Mouse (Mus musculus) lung, embryonic 15.5 days (tissue): ENCODE measurements around the gene Aoc1. TPM values are rescaled to one million over a fixed set of nuclear protein-coding genes. Genes with fewer than 3 reads are reported as not detected.
"Not testable (repeated sequence)": the region's sequence is repeated elsewhere in the genome, so short reads cannot be mapped to it uniquely, and the experiment has no call there.

Source experiments
- ATAC-seq: fragments of 200-750 bp; cut with Nextera tagmentation; 2 replicates; pipeline ENCODE4 v1.8.0; 2017; ENCODE audit warnings: moderate number of reproducible peaks, borderline replicate concordance; ENCODE audit not compliant: low FRiP score, low TSS enrichment; ENCODE audit errors: extremely low read depth
- H3K27ac ChIP-seq: fragments of 300-500 bp; sonication (generic); 2 replicates; pipeline ENCODE4 v1.5.1; 2015; ENCODE audit warnings: moderate library complexity, mild to moderate bottlenecking, inconsistent platforms
- H3K27me3 ChIP-seq: fragments of 300-500 bp; sonication (generic); 2 replicates; pipeline ENCODE4 v1.6.1; 2015; ENCODE audit warnings: inconsistent platforms
- H3K36me3 ChIP-seq: fragments of 300-500 bp; sonication (generic); 2 replicates; pipeline ENCODE4 v1.6.1; 2015; ENCODE audit warnings: inconsistent platforms
- H3K4me1 ChIP-seq: fragments of 300-500 bp; sonication (generic); 2 replicates; pipeline ENCODE4 v1.6.1; 2015; ENCODE audit warnings: inconsistent platforms
- H3K4me2 ChIP-seq: fragments of 300-500 bp; sonication (generic); 2 replicates; pipeline ENCODE4 v1.6.1; 2015; ENCODE audit warnings: inconsistent platforms, mild to moderate bottlenecking, moderate library complexity
- H3K4me3 ChIP-seq: fragments of 300-500 bp; sonication (generic); 2 replicates; pipeline ENCODE4 v1.5.1; 2015; ENCODE audit warnings: mild to moderate bottlenecking, inconsistent platforms
- H3K9ac ChIP-seq: fragments of 300-500 bp; sonication (generic); 2 replicates; pipeline ENCODE4 v1.6.1; 2015; ENCODE audit warnings: inconsistent platforms
- H3K9me3 ChIP-seq: fragments of 300-500 bp; sonication (generic); 2 replicates; pipeline ENCODE4 v1.6.1; 2016; ENCODE audit warnings: inconsistent platforms
- WGBS: fragments of 180-500 bp; shearing (Covaris S2); methylation state at CpG from one replicate; pipeline ENCODE4 v1.1.7; 2015; 5-methylcytosine and 5-hydroxymethylcytosine counted together
- polyA plus RNA-seq: library from polyadenylated mRNA; unstranded; fragments of >200 nt; fragmentation: Nextera tagmentation; extraction: Ambion mirVana; gene quantifications from 2 replicates; pipeline ENCODE4 v1.2.1, GENCODE M21; 2015

The Aoc1 gene
- polyA plus RNA-seq, 1 experiment from 2014 or later = 0.11 TPM

GRCm38 (mm10) chr6:48862816-48863215 lies 9.9 kb upstream of the Aoc1 start:
- H3K27me3 ChIP-seq = no peaks in the 10 kb centered on the region
- peaks cover 12% of the 10 kb centered on the region for H3K4me1 ChIP-seq
- 60% methylated on average over 4 of the region's 4 CpGs for WGBS
- H3K27ac ChIP-seq = no peak overlapping the region
- H3K9ac ChIP-seq = no peak overlapping the region
- no peaks in the 10 kb centered on the region for H3K9me3 ChIP-seq
- no peak overlapping the region for H3K4me2 ChIP-seq
- no peak overlapping the region for H3K4me3 ChIP-seq
- H3K36me3 ChIP-seq = no peaks in the 10 kb centered on the region
- ATAC-seq = no peak

- H3K27ac ChIP-seq = no peak overlapping the region
- no peak overlapping the region for H3K4me2 ChIP-seq
- ATAC-seq = no peak
- no peaks in the 10 kb centered on the region for H3K36me3 ChIP-seq
- H3K4me3 ChIP-seq = no peak overlapping the region
- no peaks in the 10 kb centered on the region for H3K27me3 ChIP-seq
- H3K4me1 ChIP-seq = peaks cover 6% of the 10 kb centered on the region; the same call in 1 of the 2 replicates
- no peak overlapping the region for H3K9ac ChIP-seq
- WGBS = 74% methylated on average over 7 of the region's 7 CpGs
- no peaks in the 10 kb centered on the region for H3K9me3 ChIP-seq
These were observed 9.2 kb upstream of the Aoc1 start for GRCm38 (mm10) chr6:48863488-48863887.

GRCm38 (mm10) chr6:48864181-48864580 lies 8.5 kb upstream of the Aoc1 start:
- 39% methylated on average over 3 of the region's 3 CpGs for WGBS
- no peak overlapping the region for H3K4me2 ChIP-seq
- no peak overlapping the region for H3K27ac ChIP-seq
- H3K4me1 ChIP-seq = peaks cover 6% of the 10 kb centered on the region; the same call in 1 of the 2 replicates
- H3K27me3 ChIP-seq = no peaks in the 10 kb centered on the region
- no peaks in the 10 kb centered on the region for H3K9me3 ChIP-seq
- H3K9ac ChIP-seq = no peak overlapping the region
- no peak overlapping the region for H3K4me3 ChIP-seq
- ATAC-seq = no peak
- no peaks in the 10 kb centered on the region for H3K36me3 ChIP-seq

GRCm38 (mm10) chr6:48864723-48865122 lies 8.0 kb upstream of the Aoc1 start:
- Histone ChIP-seq H3K4me3 (no peak overlapping the region), H3K27ac (no peak overlapping the region), H3K4me1 (peaks cover 6% of the 10 kb centered on the region; the same call in 1 of the 2 replicates), H3K27me3 (no peaks in the 10 kb centered on the region), H3K9me3 (no peaks in the 10 kb centered on the region), H3K4me2 (no peak overlapping the region), H3K9ac (no peak overlapping the region), H3K36me3 (no peaks in the 10 kb centered on the region)
- WGBS = 52% methylated on average over 3 of the region's 3 CpGs
- no peak for ATAC-seq

- WGBS = 88% methylated on average over 1 of the region's 1 CpGs
- Histone ChIP-seq H3K4me3 (no peak overlapping the region), H3K27ac (no peak overlapping the region), H3K9me3 (no peaks in the 10 kb centered on the region), H3K36me3 (no peaks in the 10 kb centered on the region), H3K9ac (no peak overlapping the region), H3K27me3 (no peaks in the 10 kb centered on the region), H3K4me2 (no peak overlapping the region), H3K4me1 (peaks cover 4% of the 10 kb centered on the region; the same call in 1 of the 2 replicates)
- no peak for ATAC-seq
These were observed 7.4 kb upstream of the Aoc1 start for GRCm38 (mm10) chr6:48865152-48865745.

GRCm38 (mm10) chr6:48866355-48866950 lies 6.2 kb upstream of the Aoc1 start:
- not testable (repeated sequence) for H3K27ac ChIP-seq, H3K9me3 ChIP-seq, H3K9ac ChIP-seq, H3K4me3 ChIP-seq, H3K27me3 ChIP-seq, H3K4me2 ChIP-seq, H3K36me3 ChIP-seq, H3K4me1 ChIP-seq, ATAC-seq
- 53% methylated on average over 1 of the region's 1 CpGs for WGBS

GRCm38 (mm10) chr6:48867158-48867557 lies 5.5 kb upstream of the Aoc1 start:
- H3K4me1 ChIP-seq = no peaks in the 10 kb centered on the region
- no peak overlapping the region for H3K27ac ChIP-seq
- H3K4me3 ChIP-seq = no peak overlapping the region
- no peak for ATAC-seq
- no peak overlapping the region for H3K4me2 ChIP-seq
- no peaks in the 10 kb centered on the region for H3K9me3 ChIP-seq
- WGBS = 53% methylated on average over 4 of the region's 4 CpGs
- H3K27me3 ChIP-seq = no peaks in the 10 kb centered on the region
- H3K36me3 ChIP-seq = no peaks in the 10 kb centered on the region
- no peak overlapping the region for H3K9ac ChIP-seq

- Histone ChIP-seq H3K27ac (no peak overlapping the region), H3K4me2 (no peak overlapping the region), H3K9me3 (no peaks in the 10 kb centered on the region), H3K4me1 (no peaks in the 10 kb centered on the region), H3K4me3 (no peak overlapping the region), H3K36me3 (no peaks in the 10 kb centered on the region), H3K27me3 (no peaks in the 10 kb centered on the region), H3K9ac (no peak overlapping the region)
- 58% methylated on average over 2 of the region's 2 CpGs for WGBS
- no peak for ATAC-seq
These were observed 2.9 kb upstream of the Aoc1 start for GRCm38 (mm10) chr6:48869774-48870173.

GRCm38 (mm10) chr6:48874576-48874975 lies 1.9 kb downstream of the Aoc1 start:
- Histone ChIP-seq H3K9me3 (no peaks in the 10 kb centered on the region), H3K27ac (no peak overlapping the region), H3K4me2 (no peak overlapping the region), H3K36me3 (no peaks in the 10 kb centered on the region), H3K9ac (no peak overlapping the region), H3K27me3 (no peaks in the 10 kb centered on the region), H3K4me1 (no peaks in the 10 kb centered on the region), H3K4me3 (no peak overlapping the region)
- no peak for ATAC-seq
- 77% methylated on average over 4 of the region's 4 CpGs for WGBS

GRCm38 (mm10) chr6:48875515-48875914 lies 2.8 kb downstream of the Aoc1 start:
- Histone ChIP-seq H3K9me3 (no peaks in the 10 kb centered on the region), H3K4me3 (no peak overlapping the region), H3K4me1 (no peaks in the 10 kb centered on the region), H3K36me3 (no peaks in the 10 kb centered on the region), H3K9ac (no peak overlapping the region), H3K27ac (no peak overlapping the region), H3K27me3 (no peaks in the 10 kb centered on the region), H3K4me2 (no peak overlapping the region)
- WGBS = 81% methylated on average over 6 of the region's 6 CpGs
- ATAC-seq = no peak

- H3K27ac ChIP-seq = no peak overlapping the region
- no peak overlapping the region for H3K4me3 ChIP-seq
- H3K27me3 ChIP-seq = no peaks in the 10 kb centered on the region
- H3K4me1 ChIP-seq = no peaks in the 10 kb centered on the region
- no peaks in the 10 kb centered on the region for H3K9me3 ChIP-seq
- WGBS = 64% methylated on average over 5 of the region's 5 CpGs
- H3K4me2 ChIP-seq = no peak overlapping the region
- no peaks in the 10 kb centered on the region for H3K36me3 ChIP-seq
- no peak overlapping the region for H3K9ac ChIP-seq
- no peak for ATAC-seq
These were observed 3.9 kb downstream of the Aoc1 start for GRCm38 (mm10) chr6:48876510-48877135.

GRCm38 (mm10) chr6:48894203-48894602 lies 21.5 kb downstream of the Aoc1 start:
- Histone ChIP-seq H3K27ac (no peak overlapping the region), H3K4me1 (no peaks in the 10 kb centered on the region), H3K4me2 (no peak overlapping the region), H3K36me3 (no peaks in the 10 kb centered on the region), H3K9ac (no peak overlapping the region), H3K4me3 (no peak overlapping the region), H3K9me3 (no peaks in the 10 kb centered on the region), H3K27me3 (no peaks in the 10 kb centered on the region)
- ATAC-seq = no peak
- 63% methylated on average over 4 of the region's 4 CpGs for WGBS
